Mouse (Mus musculus): Measurements from ENCODE around the gene Lingo1. TPM values are rescaled to one million over a fixed set of nuclear protein-coding genes. Genes with fewer than 3 reads are reported as not detected.
A peak's percentile ranks its signal among the peaks of the same experiment; 100 is the strongest.

The Lingo1 gene
- total RNA-seq, 2 experiments from 2014 or later = 2.0 to 2.6 TPM

GRCm38 (mm10) chr9:56678929-56679681 lies 117.2 kb downstream of the Lingo1 start:
- DNase-seq = no peak

GRCm38 (mm10) chr9:56675696-56676095 lies 120.6 kb downstream of the Lingo1 start:
- DNase-seq = no peak

- no peak for DNase-seq
Observed at GRCm38 (mm10) chr9:56669605-56670221, 126.6 kb downstream of the Lingo1 start.

- DNase-seq = peak; percentile 19
Observed at GRCm38 (mm10) chr9:56664136-56664535, 132.1 kb downstream of the Lingo1 start.

GRCm38 (mm10) chr9:56662946-56663345 lies 133.3 kb downstream of the Lingo1 start:
- DNase-seq = no peak

- DNase-seq = no peak
Observed at GRCm38 (mm10) chr9:56662405-56662804, 133.9 kb downstream of the Lingo1 start.

- DNase-seq = no peak
Observed at GRCm38 (mm10) chr9:56661217-56661840, 134.9 kb downstream of the Lingo1 start.

GRCm38 (mm10) chr9:56658580-56658979 lies 137.7 kb downstream of the Lingo1 start:
- no peak for DNase-seq

GRCm38 (mm10) chr9:56657996-56658398 lies 138.3 kb downstream of the Lingo1 start:
- no peak for DNase-seq

GRCm38 (mm10) chr9:56656766-56657542 lies 139.3 kb downstream of the Lingo1 start:
- no peak for DNase-seq

- no peak for DNase-seq
Observed at GRCm38 (mm10) chr9:56655167-56655566, 141.1 kb downstream of the Lingo1 start.

- no peak for DNase-seq
Observed at GRCm38 (mm10) chr9:56652551-56652950, 143.7 kb downstream of the Lingo1 start.

- no peak for DNase-seq
Observed at GRCm38 (mm10) chr9:56651586-56651985, 144.7 kb downstream of the Lingo1 start.

- no peak for DNase-seq
Observed at GRCm38 (mm10) chr9:56646227-56647025, 149.8 kb downstream of the Lingo1 start.

- DNase-seq = no peak
Observed at GRCm38 (mm10) chr9:56643474-56643873, 152.8 kb downstream of the Lingo1 start.

- no peak for DNase-seq
Observed at GRCm38 (mm10) chr9:56638226-56638905, 157.9 kb downstream of the Lingo1 start.

GRCm38 (mm10) chr9:56637403-56637857 lies 158.8 kb downstream of the Lingo1 start:
- DNase-seq = no peak

GRCm38 (mm10) chr9:56636766-56637402 lies 159.4 kb downstream of the Lingo1 start:
- no peak for DNase-seq

GRCm38 (mm10) chr9:56636214-56636613 lies 160.1 kb downstream of the Lingo1 start:
- peak; percentile 88 for DNase-seq

- peak; percentile 50 for DNase-seq
Observed at GRCm38 (mm10) chr9:56635498-56636121, 160.7 kb downstream of the Lingo1 start.
